In genomic region chr1:53784291-53784720, GRCm38 (mm10) we compare ENCODE assay signal across 7 mouse cellular contexts. TPM values are rescaled to one million over a fixed set of nuclear protein-coding genes. Genes with fewer than 3 reads are reported as not detected.
DNase-seq lines count a peak whose midpoint lies in the region; ATAC-seq lines count a peak whose summit lies in the region.

No protein-coding gene starts in this region.

- H3K4me3 ChIP-seq in heart, embryonic 11.5 days (ENCODE audit: low read depth, low read length): peak overlapping the region; percentile 67
- H3K4me3 ChIP-seq in stomach, embryonic 14.5 days (ENCODE audit: low read depth, low read length): peak overlapping the region; percentile 89

- H3K4me2 ChIP-seq in heart, embryonic 11.5 days: peak overlapping the region; percentile 71
- H3K4me2 ChIP-seq in stomach, embryonic 14.5 days (replicated peaks; ENCODE audit: low read depth, low read length): peak overlapping the region; percentile 73

- H3K4me1 ChIP-seq in heart, embryonic 11.5 days (ENCODE audit: control insufficient read depth, insufficient read depth, low read length): no peaks in the 10 kb centered on the region
- H3K4me1 ChIP-seq in stomach, embryonic 14.5 days (ENCODE audit: control insufficient read depth, insufficient read depth, low read length): no peaks in the 10 kb centered on the region

- H3K36me3 ChIP-seq in heart, embryonic 11.5 days (ENCODE audit: control insufficient read depth, insufficient read depth, low read length): no peaks in the 10 kb centered on the region
- H3K36me3 ChIP-seq in stomach, embryonic 14.5 days (ENCODE audit: control insufficient read depth, insufficient read depth, low read length): no peaks in the 10 kb centered on the region

- peak overlapping the region; percentile 82 for H3K27ac ChIP-seq in heart, embryonic 11.5 days (ENCODE audit: low read depth, low read length)
- H3K27ac ChIP-seq in stomach, embryonic 14.5 days (ENCODE audit: low read length): peak overlapping the region; percentile 71

- peak; percentile 31 for ATAC-seq in heart, embryonic 11.5 days (replicated peaks; ENCODE audit: insufficient number of reproducible peaks, low FRiP score, low TSS enrichment)
- no peak for ATAC-seq in stomach, embryonic 14.5 days (ENCODE audit: insufficient number of reproducible peaks, insufficient read depth, low FRiP score, low read depth)

- H3K9ac ChIP-seq in heart, embryonic 11.5 days (ENCODE audit: low read depth, low read length): peak overlapping the region; percentile 79
- H3K9ac ChIP-seq in stomach, embryonic 14.5 days (replicated peaks; ENCODE audit: low read depth, low read length): peak overlapping the region; percentile 72

- H3K9me3 ChIP-seq in heart, embryonic 11.5 days (replicated peaks; ENCODE audit: control insufficient read depth, low read length): no peaks in the 10 kb centered on the region
- H3K9me3 ChIP-seq in stomach, embryonic 14.5 days (ENCODE audit: control insufficient read depth, low read depth, low read length): no peaks in the 10 kb centered on the region

- DNase-seq in A20 (ENCODE audit: low read depth, low spot score): peak; percentile 84
- peak; percentile 62 to 74 for DNase-seq in CD8-positive naive resting alpha-beta T cell, adult 2 months (ENCODE audit: low read depth in 2 of 2, low spot score in 2 of 2)
- DNase-seq in cerebellum, postnatal 36 days: peak; percentile 10 to 12
- DNase-seq in kidney, postnatal 14 days: peak; percentile 48
- peak; percentile 37 for DNase-seq in mesoderm, embryonic 11.5 days (ENCODE audit: low read depth, low spot score)

- H3K27me3 ChIP-seq in heart, embryonic 11.5 days (ENCODE audit: control insufficient read depth, insufficient read depth, low read length): no peaks in the 10 kb centered on the region
- no peaks in the 10 kb centered on the region for H3K27me3 ChIP-seq in stomach, embryonic 14.5 days (ENCODE audit: control insufficient read depth, insufficient read depth, low read length)

- under 1% methylated on average over 17 of the region's 17 CpGs for WGBS in heart, embryonic 11.5 days (ENCODE audit: insufficient replicate concordance)
- WGBS in stomach, embryonic 14.5 days: under 1% methylated on average over 17 of the region's 17 CpGs

RNA-seq across cellular contexts. Expression of gene Stk17b, which starts 0.7 kb away (rescaled TPM):
- polyA plus RNA-seq in heart, embryonic 11.5 days (2014; fragmentation: Nextera tagmentation; extraction: Ambion mirVana): 17.2 and 18.6 TPM in 2 replicates
- polyA plus RNA-seq in stomach, embryonic 14.5 days (2014; fragmentation: Nextera tagmentation; extraction: Ambion mirVana): 12.6 and 13.9 TPM in 2 replicates

Comparison
In these comparisons a context has a peak if more than half of its experiments do, and no peak if none do; other contexts are left out.
1. DNase-seq: peak in every context shown above with its lines; median percentile 84 in A20; 68 in CD8-positive naive resting alpha-beta T cell, adult 2 months; 48 in kidney, postnatal 14 days; 37 in mesoderm, embryonic 11.5 days; 11 in cerebellum, postnatal 36 days.